Mouse (Mus musculus) ES-E14 (cell line): ENCODE results near the gene Slmap. TPM values are rescaled to one million over a fixed set of nuclear protein-coding genes. Genes with fewer than 3 reads are reported as not detected.

ENCODE experiments used
- DNase-seq: peaks from one replicate; pipeline ENCODE4 v3.0.0-alpha.2; 2013; ENCODE audit warnings: low read depth, low spot score
- H3K27ac ChIP-seq: 2 replicates; pipeline ENCODE4 v1.5.1; 2012; ENCODE audit warnings: low read depth, mild to moderate bottlenecking, low read length, moderate library complexity, mixed read lengths; ENCODE audit not compliant: poor library complexity, insufficient read depth, severe bottlenecking
- H3K36me3 ChIP-seq: 2 replicates; pipeline ENCODE4 v1.6.1; 2012; ENCODE audit warnings: mild to moderate bottlenecking, low read length, moderate library complexity, mixed read lengths; ENCODE audit not compliant: control insufficient read depth, poor library complexity, insufficient read depth, severe bottlenecking
- H3K4me1 ChIP-seq, 2 experiments: fragments of 150-350 bp in 1 of 2; sonication (generic) in 1 of 2; 2 replicates each; pipeline ENCODE4 v1.6.1; 2012; ENCODE audit warnings: low read length in 2 of 2, mild to moderate bottlenecking in 1 of 2, mixed read lengths in 1 of 2; ENCODE audit not compliant: control insufficient read depth in 2 of 2, insufficient read depth in 2 of 2, poor library complexity in 1 of 2
- H3K4me3 ChIP-seq, 2 experiments: fragments of 150-350 bp in 1 of 2; sonication (generic) in 1 of 2; 2 replicates each; pipeline ENCODE4 v1.5.1; 2012; ENCODE audit warnings: low read length in 2 of 2, low read depth in 1 of 2, mild to moderate bottlenecking in 1 of 2, mixed read lengths in 1 of 2; ENCODE audit not compliant: insufficient read depth in 1 of 2, poor library complexity in 1 of 2, severe bottlenecking in 1 of 2
- H3K9ac ChIP-seq: 2 replicates; pipeline ENCODE4 v1.6.1; 2012; ENCODE audit warnings: low read depth, mild to moderate bottlenecking, low read length, mixed read lengths; ENCODE audit not compliant: poor library complexity, insufficient read depth, severe bottlenecking
- H3K9me3 ChIP-seq: fragments of 150-350 bp; sonication (generic); 2 replicates; pipeline ENCODE4 v1.6.1; 2012; ENCODE audit warnings: low read depth, mild to moderate bottlenecking, low read length; ENCODE audit not compliant: control insufficient read depth, insufficient read depth
- CHD2 ChIP-seq: IDR thresholded peaks from 2 replicates; pipeline ENCODE4 v1.6.1; 2014; ENCODE audit warnings: mild to moderate bottlenecking, low read depth, low read length, inconsistent platforms
- HCFC1 ChIP-seq: IDR thresholded peaks from 2 replicates; pipeline ENCODE4 v1.6.1; 2012; ENCODE audit warnings: low read length, inconsistent platforms, borderline replicate concordance; ENCODE audit not compliant: insufficient read depth
- MAFK ChIP-seq: IDR thresholded peaks from 2 replicates; pipeline ENCODE4 v1.6.1; 2014; ENCODE audit warnings: mild to moderate bottlenecking, low read depth, low read length, inconsistent platforms; ENCODE audit not compliant: insufficient read depth
- ZC3H11A ChIP-seq: IDR thresholded peaks from 2 replicates; pipeline ENCODE4 v1.6.1; 2012; ENCODE audit warnings: low read depth, mild to moderate bottlenecking, inconsistent platforms, low read length, borderline replicate concordance
- ZNF384 ChIP-seq: IDR thresholded peaks from 2 replicates; pipeline ENCODE4 v1.6.1; 2012; ENCODE audit warnings: low read depth, low read length, inconsistent platforms
- in situ Hi-C, 2 experiments: fragments of 600-800 bp; cut with MboI; formaldehyde crosslinking; loops; one replicate each; pipeline ENCODE4 v1.15.1; 2025; ENCODE audit warnings: low sequenced_read_pairs in 2 of 2, inconsistent platforms in 1 of 2; ENCODE audit not compliant: unreplicated experiment in 2 of 2
- total RNA-seq: library from RNA; depleted of rRNA; stranded (reverse); fragments of 300-350 nt; gene quantifications from 2 replicates; pipeline ENCODE4 v1.2.3, GENCODE M21; 2012

The Slmap gene
- total RNA-seq, 1 experiment: 45.2 TPM

- no peak overlapping the region for H3K9ac ChIP-seq
- no peaks in the 10 kb centered on the region for H3K4me1 ChIP-seq
- H3K4me3 ChIP-seq: no peak overlapping the region
- H3K36me3 ChIP-seq: peaks cover 2% of the 10 kb centered on the region; the same call in 1 of the 2 replicates
- H3K9me3 ChIP-seq: no peaks in the 10 kb centered on the region
- in situ Hi-C loops: no loop called here
- TF ChIP-seq ZNF384: no peak
- H3K27ac ChIP-seq: no peak overlapping the region
- no peak for DNase-seq
Observed at GRCm38 (mm10) chr14:26507361-26507760, 27.4 kb downstream of the Slmap start.

GRCm38 (mm10) chr14:26504541-26504940 lies 30.2 kb downstream of the Slmap start:
- in situ Hi-C loops: no loop called here
- no peak for TF ChIP-seq ZNF384
- TF ChIP-seq CHD2: no peak
- no peak for TF ChIP-seq ZC3H11A
- no peak for TF ChIP-seq HCFC1
- TF ChIP-seq MAFK: no peak
- H3K4me1 ChIP-seq: no peaks in the 10 kb centered on the region
- no peaks in the 10 kb centered on the region for H3K9me3 ChIP-seq
- H3K36me3 ChIP-seq: peaks cover 2% of the 10 kb centered on the region; the same call in 1 of the 2 replicates
- no peak for DNase-seq
- no peak overlapping the region for H3K9ac ChIP-seq
- no peak overlapping the region for H3K4me3 ChIP-seq
- H3K27ac ChIP-seq: no peak overlapping the region

GRCm38 (mm10) chr14:26500136-26500933 lies 34.4 kb downstream of the Slmap start:
- Histone ChIP-seq H3K4me3 (no peak overlapping the region), H3K36me3 (peaks cover 2% of the 10 kb centered on the region; the same call in 1 of the 2 replicates), H3K9ac (no peak overlapping the region), H3K9me3 (no peaks in the 10 kb centered on the region), H3K4me1 (no peaks in the 10 kb centered on the region), H3K27ac (no peak overlapping the region)
- no peak for TF ChIP-seq ZC3H11A
- no peak for TF ChIP-seq MAFK
- TF ChIP-seq CHD2: no peak
- no peak for TF ChIP-seq ZNF384
- no peak for TF ChIP-seq HCFC1
- in situ Hi-C loops: no loop called here
- DNase-seq: no peak

- TF ChIP-seq HCFC1 (no peak), ZNF384 (no peak), MAFK (no peak), ZC3H11A (no peak), CHD2 (no peak)
- DNase-seq: no peak
- H3K4me3 ChIP-seq: no peak overlapping the region
- H3K9me3 ChIP-seq: no peaks in the 10 kb centered on the region
- H3K9ac ChIP-seq: no peak overlapping the region
- no peaks in the 10 kb centered on the region for H3K4me1 ChIP-seq
- in situ Hi-C loops: no loop called here
- no peaks in the 10 kb centered on the region for H3K36me3 ChIP-seq
- H3K27ac ChIP-seq: no peak overlapping the region
Observed at GRCm38 (mm10) chr14:26495021-26495420, 39.7 kb downstream of the Slmap start.

- peaks cover 2 to 6% of the 10 kb centered on the region in 2 experiments; a peak in 1 of 4 replicates for H3K4me1 ChIP-seq
- H3K4me3 ChIP-seq: no peak overlapping the region
- peak; percentile 54 for DNase-seq
- TF ChIP-seq ZC3H11A (peak; percentile 39; the same call in 1 of the 2 replicates), ZNF384 (no peak)
- in situ Hi-C loops: no loop called here
- H3K27ac ChIP-seq: no peak overlapping the region
- no peak overlapping the region for H3K9ac ChIP-seq
- peaks cover 2% of the 10 kb centered on the region; the same call in 1 of the 2 replicates for H3K36me3 ChIP-seq
- no peaks in the 10 kb centered on the region for H3K9me3 ChIP-seq
Observed at GRCm38 (mm10) chr14:26491150-26491549, 43.6 kb downstream of the Slmap start.
